Mouse (Mus musculus) MEL-GATA-1-ER (cell line): ENCODE results near the gene Nosip.

Experiments used
- DNase-seq: peaks from one replicate; pipeline ENCODE4 v3.0.0-alpha.2; 2012; ENCODE audit warnings: low read depth; ENCODE audit errors: extremely low read depth

Gene Nosip

DNA sequence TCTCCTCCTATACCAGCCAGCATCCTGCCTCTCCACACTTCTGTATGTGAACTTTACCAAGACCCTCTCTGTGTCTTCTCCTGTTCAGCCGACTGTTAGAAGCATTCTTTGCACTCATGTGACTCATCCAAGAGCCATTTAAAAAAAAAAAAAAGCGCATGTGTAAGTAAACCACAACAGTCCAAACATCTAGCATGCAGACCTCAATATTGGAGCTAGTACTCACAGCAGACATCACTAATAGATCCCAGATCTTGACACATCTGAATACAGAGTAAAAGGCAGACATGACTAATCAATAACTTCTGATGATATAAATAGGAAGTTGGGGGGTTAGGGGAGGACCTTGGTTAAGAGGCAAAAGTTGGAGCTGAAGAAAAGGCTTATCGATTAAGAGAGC lies 26.6 kb upstream of the Nosip start:
- DNase-seq: no peak

DNA sequence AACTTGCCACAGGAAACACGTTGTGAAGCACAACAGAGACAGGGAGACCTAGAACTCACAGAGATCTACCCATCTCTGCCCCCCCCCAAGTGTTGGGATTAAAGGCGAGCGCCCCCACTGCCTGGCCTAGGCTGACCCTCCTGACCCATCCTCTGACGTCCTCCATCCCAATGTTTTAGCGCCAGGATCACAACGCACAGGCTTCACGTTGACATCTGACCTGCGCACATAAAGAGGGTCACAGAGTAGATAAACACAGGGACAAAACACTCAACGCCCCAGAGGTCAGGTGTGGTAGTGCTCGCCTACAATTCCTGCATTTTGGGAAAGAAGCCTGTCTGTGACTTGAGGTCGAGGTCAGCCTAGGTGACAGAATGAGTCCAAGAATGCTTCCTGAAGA lies 25.5 kb upstream of the Nosip start:
- no peak for DNase-seq

DNA sequence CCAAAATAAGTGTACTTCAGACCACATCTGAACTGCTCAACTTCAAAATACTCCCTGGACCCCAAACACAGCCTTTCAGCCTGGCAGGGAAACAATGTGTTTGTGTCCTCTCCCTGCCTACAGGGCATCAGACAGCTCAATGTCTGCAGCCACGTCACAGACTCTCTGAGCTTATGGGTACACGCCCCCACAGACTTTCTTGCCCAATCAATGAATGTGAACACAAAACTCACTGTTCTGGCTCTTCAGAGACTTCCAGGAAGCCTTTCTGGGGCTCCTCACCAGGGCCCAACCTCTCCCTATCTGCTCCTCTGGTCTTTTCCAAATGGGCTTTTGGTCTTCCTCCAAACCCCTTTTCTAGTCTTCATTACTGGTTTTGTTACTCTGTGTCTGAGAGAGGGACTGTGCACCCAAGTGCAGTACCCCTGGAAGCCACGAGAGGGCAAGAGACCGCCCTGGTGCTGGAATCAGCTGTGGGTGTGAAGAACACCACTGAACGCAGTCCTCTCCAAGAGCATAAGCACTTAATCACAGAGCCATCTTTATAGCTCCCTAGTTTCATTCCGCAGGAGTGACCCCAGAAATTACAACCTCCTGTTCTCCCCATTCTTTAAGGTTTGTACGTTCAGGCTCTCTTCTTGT lies 24.4 kb upstream of the Nosip start:
- DNase-seq: no peak

DNA sequence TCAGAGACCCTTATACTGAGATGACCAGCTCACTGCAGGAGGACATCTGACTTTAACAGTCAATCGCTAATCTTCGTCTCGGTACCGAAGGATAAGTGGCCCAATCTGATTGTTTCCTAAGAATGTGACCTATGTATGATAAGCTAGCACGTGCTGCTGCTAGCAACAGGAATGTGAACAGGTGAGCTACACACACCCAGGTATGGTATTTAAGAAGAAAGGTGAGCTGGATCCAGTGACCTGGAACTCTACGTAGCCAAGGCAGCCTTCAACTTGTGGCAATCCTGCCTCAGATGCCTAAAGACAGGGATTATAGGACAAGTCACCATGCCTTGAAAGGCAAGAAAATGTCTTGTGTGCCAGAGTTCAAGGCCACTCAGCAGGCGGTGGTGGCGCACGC lies 23.8 kb upstream of the Nosip start:
- DNase-seq: no peak

DNA sequence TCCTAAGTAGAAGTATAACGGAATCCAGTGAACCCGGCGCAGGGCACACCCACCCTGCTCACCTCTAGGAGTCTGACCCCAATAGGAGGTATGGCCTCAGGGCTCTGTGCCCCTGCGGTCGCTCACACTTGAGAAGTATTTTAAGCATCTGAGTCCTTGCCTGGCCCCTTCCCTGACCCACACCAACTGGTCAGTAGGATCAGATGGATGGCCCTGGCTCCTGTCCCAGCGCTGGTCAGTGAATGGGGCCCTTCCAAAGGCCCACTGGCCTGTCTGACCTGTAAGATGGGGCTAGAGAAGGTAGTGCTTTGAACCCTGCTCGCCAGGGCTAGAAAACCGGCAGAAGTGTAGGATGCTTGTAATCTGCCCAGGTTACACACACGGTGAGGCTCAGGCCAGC lies 21.4 kb upstream of the Nosip start:
- no peak for DNase-seq

DNA sequence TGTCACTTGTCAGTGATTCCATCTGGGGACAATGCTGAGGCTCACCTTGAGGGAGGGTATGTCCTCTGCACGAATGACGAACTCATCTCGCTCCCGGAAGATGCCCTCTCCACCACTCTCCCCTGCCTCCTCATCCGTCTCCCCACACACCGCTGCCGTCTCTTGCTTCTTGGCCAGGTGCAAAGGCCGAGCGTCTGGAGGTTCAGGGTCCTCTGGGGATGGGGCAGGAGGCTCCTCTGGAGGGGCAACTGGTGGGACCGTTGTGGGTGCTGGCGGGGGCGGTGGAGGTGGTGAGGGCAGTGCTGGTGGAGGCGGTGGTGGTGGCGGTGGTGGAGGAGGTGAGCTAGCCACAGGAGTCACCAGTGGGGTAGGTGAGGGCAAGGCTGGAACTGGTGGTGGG lies 18.9 kb upstream of the Nosip start:
- DNase-seq: no peak

DNA sequence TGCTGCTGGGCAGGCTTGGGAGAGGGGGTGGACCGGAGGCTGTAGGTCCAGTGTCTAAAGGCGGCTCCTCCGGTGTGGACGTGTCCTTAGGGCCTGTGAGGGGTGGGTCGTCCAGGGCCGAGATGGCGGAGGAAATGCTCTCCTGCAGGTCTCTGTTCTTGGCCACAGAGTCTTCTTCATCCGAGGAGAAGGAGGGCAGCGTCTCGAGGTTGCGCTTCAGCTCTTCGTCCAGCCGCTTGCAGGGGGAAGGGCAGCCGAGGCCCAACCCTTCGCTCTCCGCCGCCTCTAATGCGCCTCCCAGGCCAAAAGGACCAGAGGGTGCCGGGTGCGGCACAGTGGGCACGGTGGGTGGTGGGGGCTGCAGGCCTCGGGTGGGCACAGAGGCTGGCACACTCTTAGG lies 16.5 kb upstream of the Nosip start:
- DNase-seq: no peak

DNA sequence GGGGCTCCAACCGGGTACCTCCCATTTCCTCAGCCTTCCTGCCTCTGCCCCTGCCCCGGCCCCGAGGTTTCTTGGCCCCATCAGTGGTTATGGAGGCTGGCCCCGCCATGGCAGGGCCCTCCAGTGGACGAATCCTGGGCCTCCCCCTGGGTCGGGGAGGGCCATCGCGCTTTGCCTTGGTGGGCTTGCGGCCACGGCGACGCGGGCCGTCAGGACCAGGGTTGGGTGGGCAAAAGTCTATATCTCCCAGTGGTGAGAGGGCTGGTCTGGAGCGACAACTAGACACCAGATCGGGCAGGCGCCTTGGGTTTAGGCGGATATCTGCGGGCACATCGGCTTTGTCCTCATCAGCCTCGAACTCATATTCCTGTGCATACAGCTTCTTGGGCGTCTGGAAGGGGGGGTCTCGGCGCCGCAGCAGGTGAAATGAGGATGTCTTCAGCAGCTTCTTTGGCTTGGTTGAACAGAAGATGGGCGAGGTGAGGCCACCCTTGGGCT lies 15.3 kb upstream of the Nosip start:
- DNase-seq: no peak

DNA sequence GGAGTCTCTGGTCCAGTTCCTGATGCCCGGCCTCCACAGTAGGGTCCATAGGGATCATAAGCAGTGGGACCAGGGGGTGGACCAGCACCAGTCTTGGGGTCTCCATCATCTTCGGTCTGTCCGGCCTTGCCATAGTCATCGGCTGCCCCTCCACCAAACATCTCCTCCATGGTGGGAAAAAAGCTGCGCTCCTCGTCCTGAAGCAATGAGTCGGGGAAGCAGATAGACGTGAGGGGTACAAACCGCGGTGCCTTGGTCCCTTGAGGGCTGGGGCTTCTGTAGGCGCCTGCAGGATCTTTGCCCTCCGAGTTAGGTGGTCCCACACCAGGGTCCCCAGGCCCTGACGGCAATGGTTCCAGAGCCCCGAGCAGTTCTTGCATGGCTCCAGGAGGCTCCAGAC lies 14.7 kb upstream of the Nosip start:
- DNase-seq: no peak

DNA sequence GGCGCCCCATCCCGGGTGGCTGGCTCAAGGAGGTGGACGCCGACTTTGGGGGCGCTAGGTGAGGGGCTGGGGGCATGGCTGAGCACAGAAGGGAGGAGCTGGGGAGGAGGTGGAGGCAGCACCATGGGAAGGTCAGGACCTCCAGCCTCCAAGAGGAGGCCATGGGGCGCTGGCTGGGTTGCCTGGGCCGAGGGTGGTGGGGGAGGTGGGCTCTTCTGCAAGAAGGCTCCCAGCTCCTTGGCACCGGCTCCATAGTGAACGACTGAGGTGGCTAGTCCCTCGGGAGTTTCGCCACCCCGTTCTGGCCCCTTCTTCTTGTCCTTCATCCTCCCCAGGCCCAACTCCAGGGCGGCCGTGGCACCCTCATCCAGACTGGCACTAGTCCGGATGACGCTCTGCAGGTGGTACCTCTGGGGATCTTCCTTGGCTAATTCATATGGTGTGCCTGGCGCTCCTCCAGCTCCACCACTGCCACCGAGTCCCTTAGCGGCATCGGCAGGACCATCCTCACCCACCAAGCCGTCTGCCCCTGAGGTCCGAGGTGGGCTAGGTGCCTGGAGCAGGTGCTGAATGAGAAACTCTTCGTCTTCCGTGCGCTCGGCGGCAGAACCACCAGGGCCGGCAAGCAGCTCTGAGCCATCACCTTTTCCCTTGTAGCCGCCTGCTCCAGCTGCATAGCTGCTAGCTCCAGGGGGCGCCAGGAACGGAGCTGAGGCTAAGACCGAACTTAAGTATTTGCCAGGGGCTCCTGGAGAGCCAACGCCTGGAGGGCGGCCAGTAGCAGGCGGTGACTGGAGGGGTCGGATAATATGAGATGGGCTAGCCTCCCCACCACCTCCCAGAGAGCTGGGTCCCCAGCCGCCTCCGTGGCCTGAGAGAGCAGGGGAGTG lies 14.0 kb upstream of the Nosip start:
- no peak for DNase-seq

DNA sequence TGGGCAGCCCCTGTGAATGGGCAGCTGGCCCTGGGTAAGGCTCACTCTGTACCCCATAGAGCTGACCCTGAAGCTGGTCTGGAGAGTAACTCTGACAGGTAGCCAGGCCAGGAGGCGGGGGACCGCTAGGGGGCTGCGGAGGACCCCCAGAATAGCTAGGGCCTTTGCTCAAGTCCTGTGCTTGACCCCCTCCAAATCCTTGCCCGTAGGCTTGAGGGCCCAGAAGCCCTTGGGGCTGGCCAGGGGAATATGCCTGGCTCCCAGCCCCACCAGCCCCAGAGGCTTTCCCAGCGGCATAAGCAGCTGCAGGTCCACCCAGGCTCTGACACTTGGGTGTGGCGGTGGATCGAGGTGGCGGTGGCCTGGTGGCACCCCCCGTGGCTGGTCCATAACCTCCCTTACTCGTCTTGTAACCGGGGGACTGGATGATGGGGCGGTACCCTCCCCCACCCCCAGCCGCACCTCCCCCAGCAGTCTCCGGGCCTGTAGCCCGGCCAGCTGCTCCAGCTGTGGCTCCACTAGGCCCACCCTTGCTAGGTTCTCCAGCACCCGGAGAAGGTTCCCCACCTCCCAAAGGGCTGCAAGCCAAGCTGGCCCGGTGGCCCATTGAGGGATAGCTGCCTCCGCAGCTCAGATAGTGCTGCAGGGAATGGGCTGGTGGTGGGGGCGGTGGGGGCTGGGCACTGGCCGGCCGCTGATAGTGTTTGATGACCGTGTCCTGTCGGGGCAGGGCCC lies 13.1 kb upstream of the Nosip start:
- DNase-seq: no peak

DNA sequence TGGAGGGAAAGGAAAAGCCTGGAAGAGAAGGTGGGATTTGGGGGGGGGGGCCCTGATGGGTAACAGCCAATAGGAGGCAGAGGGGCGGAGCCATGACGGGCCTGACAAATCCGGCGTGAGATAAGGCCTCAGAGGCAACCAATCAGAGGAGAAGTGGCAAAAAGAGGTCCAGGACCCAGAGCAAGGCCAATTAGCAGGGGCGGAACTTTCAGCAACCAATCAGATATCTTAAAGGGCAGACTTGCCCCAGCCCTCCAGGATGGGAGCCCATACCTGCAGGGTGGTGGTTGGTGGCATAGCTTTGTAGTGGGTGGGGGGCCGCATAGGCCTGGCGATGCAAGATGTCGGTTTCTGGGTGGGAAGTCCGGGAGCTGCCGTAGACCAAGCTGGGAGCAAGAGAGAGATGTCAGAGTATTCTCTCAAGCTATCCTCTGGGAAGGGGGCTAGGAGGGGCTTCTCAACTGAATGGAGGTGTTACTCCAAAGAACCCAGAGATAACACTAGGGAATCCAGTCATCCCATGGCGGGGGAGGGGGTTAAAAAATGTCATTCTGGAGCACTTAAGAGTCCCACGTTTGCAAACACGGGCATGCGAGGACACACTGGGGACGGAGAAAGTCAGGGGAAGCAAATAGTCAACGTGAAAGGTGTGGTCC lies 11.2 kb upstream of the Nosip start:
- DNase-seq: peak; percentile 92

DNA sequence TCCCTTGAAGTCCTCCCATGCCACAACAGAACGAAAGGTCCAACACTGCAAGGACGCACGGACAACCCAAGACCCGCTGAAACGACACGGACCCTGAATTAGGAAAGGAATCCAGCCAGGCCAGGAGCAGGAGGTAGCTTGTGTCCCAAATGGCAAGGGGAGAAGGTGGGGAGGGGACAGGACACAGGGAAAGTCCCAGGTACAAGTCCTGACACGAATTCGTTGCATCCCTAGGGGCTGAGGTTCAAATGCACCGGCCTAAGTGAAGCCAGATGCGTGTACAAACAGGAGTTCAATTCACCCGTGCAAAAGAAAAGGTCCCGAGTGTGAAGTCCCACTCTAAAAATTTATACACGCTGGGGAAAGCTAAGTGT lies 10.6 kb upstream of the Nosip start:
- no peak for DNase-seq

DNA sequence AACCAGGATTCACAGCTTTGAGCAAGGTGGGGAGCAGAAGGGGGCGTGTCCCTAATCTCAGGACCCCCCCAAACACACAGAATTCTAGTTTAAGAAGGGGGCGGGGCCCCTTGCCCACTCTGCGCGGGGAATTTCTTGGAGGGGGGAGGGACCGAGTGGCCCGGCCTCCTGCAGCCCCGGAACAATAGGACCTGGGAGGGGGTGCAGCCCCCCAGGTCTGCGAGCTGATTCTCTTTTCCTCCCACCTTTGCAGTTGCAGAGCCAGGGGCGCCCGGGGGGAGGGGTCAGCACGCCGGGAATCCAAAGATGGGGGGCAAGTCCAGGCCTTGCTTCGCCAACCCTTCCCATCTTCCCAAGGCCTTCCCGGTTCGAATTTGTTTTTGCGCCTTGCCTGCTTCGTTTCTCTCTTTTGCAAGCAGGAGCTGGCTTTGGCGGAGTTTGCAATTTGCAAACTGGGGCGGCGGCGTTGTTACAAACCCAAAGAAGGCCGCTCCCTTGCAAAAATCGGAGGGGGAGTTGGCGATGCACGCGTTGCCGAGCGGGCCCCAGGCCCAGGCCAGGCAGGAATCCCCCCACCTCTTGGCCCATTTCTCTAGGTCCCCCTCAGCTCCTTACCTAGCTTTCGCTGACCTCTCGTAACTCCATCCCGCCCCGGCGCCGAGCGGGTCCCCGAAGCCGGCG lies 9.9 kb upstream of the Nosip start:
- no peak for DNase-seq

DNA sequence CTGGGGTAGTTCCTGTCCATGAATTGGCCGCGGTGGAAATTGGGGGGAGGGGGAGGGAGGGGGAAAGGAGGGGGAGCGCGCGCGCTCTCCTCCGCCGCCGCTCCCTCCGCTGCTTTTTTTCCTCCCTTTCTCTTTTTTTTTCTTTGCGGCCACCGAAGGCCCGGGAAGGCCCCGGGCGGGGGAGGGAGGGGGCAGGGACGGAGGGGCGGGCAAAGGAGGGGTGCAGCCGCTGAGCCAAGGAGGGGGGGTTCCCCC lies 9.4 kb upstream of the Nosip start, which contains the start of gene Prr12:
Gene Prr12, minus strand, starts transcription at position 20 of the 255 bp plus-strand sequence.
- no peak for DNase-seq

DNA sequence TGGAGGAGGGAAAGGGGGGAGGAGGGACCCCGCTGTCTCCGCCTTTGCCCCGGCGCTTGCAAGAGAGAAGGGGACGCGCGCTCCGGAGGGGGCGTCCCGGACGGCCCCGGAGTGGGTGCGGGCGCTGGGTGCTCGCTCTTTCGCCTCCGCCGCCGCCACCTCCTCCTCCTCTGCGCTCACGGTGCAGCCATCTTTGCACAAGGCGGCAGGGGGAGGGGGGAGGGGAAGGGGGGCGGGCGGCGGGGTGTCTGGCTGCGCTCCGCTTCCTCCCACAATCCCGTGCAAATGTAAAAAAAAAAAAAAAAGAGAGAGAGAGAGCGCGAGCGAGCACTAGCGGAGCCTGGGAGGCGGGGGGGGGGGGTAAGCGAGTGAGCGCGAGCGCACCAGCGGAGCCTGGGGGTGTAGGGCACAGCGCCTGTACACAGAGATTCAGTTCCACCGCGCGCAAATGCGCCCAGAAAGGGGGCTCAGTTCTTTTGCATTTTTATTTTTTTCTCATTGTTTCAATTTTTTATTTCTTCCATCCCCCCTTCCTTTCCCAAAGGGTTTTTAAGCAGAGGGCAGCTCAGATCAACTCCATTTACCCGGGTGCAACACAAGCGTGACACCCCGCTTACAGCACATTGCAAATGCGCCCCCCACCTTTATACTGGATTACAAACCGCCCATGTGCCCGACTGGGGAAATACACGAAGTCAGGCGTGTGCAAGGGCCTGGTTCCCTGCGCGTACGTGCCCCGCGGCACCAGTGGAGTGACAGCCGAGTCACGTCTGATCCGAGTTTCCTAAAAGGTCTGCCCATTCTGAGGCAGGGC lies 8.9 kb upstream of the Nosip start:
- DNase-seq: peak; percentile 60

DNA sequence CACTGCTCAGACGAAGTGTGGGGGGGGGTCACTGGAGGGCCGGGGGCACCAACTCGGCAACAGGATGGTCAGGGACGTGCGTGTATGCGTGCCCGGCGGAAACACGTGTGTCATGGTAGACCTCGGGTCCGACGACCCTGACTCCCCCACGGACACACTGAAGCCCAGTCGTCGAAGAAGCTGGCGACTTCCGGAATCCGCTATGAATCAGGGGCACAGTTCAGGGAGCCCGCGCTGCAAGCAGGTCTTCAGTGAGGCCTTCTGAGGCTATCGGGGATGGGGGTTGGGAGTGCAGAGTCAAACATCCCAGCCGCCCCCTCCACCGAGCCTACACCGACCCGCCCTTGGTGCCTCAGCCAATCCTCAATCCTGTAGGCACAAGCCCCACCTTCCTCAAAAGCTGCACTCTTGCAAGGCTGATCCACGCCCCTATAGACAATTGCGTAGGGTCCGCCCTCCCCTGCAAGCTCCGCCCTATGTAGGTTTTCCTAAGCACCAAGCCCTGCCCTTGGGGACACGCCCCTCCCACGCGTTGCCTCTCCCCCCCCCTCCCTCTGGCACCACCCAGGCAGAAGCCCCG lies 8.2 kb upstream of the Nosip start:
- DNase-seq: peak; percentile 98

DNA sequence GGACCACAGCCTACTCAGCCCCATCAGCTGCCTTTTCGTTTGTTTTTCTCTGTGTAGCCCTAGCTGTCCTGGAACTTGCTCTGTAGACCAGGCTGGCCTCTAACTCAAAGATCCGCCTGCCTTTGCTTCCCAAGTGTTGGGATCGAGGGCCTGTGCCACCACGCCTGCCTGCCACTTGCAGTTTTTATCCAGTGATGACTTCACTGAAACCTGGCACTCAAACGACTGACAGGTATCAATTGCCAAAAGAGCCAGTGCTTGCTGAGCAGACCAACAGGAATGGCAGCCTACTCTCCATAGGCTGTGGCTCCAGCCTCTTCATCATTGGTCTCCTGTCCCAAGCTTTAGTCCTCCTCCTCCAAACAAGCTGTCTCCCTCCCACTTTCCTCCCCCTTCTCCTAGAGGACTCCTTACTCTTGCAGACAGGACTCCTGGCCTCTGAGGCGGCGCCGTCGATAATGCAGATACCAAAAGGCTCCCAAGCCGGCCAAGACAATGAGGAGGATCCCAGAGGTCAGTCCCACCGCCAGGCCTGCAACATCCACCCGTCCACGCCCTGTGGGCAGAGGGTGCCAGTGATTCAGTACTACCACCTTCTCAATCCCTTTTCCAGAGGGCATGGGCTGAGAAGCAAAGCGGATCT lies 5.8 kb upstream of the Nosip start:
- no peak for DNase-seq

DNA sequence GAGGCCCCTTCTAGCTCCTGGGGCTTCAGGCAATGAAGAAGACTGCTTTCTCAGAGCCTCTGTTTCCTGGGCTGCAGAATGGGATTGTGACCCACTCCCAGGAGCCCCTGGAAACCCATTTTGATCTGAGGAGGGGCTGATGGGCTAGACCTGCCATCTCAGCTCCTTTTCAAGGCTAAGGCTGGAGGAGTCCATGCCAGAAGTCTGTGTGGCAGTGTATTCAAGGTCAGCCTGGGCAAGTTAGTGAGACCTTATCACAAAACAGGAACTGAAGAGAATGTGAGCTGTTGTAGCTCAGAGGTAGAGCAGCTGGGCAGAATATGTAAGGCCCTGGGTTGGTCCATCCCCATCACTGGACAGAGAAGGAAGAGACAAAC lies 5.3 kb upstream of the Nosip start:
- no peak for DNase-seq
